Comparison of ENCODE assay signal across 20 mouse cellular contexts in genomic region chr5:23665906-23666305, GRCm38 (mm10). TPM values are rescaled to one million over a fixed set of nuclear protein-coding genes. Genes with fewer than 3 reads are reported as not detected.
DNase-seq lines count a peak whose midpoint lies in the region; ATAC-seq and TF ChIP-seq lines count a peak whose summit lies in the region.
"Had no signal": no experiment of that assay in that cellular context is flagged by ENCODE, and none has a peak within 500 bp of the region (broad histone marks: within the 10 kb centered on the region; RNA-seq: fewer than 3 reads in every experiment).

No protein-coding gene starts in this region.

- H3K36me3 ChIP-seq in limb, embryonic 15.5 days, result no peaks in the 10 kb centered on the region
- H3K36me3 ChIP-seq in limb, embryonic 10.5 days, result peaks cover 3% of the 10 kb centered on the region; the same call in 1 of the 2 replicates
- no peaks in the 10 kb centered on the region for H3K36me3 ChIP-seq in MEL (ENCODE audit: control insufficient read depth in 1 of 2, insufficient read depth in 2 of 2, low read length in 2 of 2)
- no peaks in the 10 kb centered on the region for H3K36me3 ChIP-seq in stomach, embryonic 16.5 days (ENCODE audit: control insufficient read depth, insufficient read depth, low read length)
- no peaks in the 10 kb centered on the region for H3K36me3 ChIP-seq in neural tube, embryonic 15.5 days
- H3K36me3 ChIP-seq: hindbrain, embryonic 15.5 days; midbrain, embryonic 12.5 days had no signal

- TF ChIP-seq CTCF in MEL (IDR thresholded peaks at IDR 0.05 in 2 of 3, conservative IDR thresholded peaks at IDR 0.05 in 1 of 3; ENCODE audit: control insufficient read depth in 1 of 3, insufficient read depth in 1 of 3, low read depth in 2 of 3, low read length in 3 of 3, poor library complexity in 1 of 3, severe bottlenecking in 1 of 3), result no peak

- no peak overlapping the region for H3K9ac ChIP-seq in limb, embryonic 15.5 days
- no peak overlapping the region for H3K9ac ChIP-seq in MEL (ENCODE audit: control insufficient read depth, low read depth, low read length, poor library complexity, severe bottlenecking)
- H3K9ac ChIP-seq in stomach, embryonic 16.5 days (ENCODE audit: low read length), result no peak overlapping the region
- no peak overlapping the region for H3K9ac ChIP-seq in neural tube, embryonic 15.5 days (replicated peaks)
- H3K9ac ChIP-seq: hindbrain, embryonic 15.5 days; liver, postnatal 0 days; midbrain, embryonic 12.5 days had no signal

- TF ChIP-seq POLR2A in MEL (IDR thresholded peaks at IDR 0.05; ENCODE audit: control insufficient read depth in 1 of 2, insufficient read depth in 1 of 2, low read depth in 1 of 2, low read length in 2 of 2, poor library complexity in 1 of 2), result no peak

- no peaks in the 10 kb centered on the region for H3K27me3 ChIP-seq in limb, embryonic 15.5 days
- no peaks in the 10 kb centered on the region for H3K27me3 ChIP-seq in limb, embryonic 10.5 days (ENCODE audit: low read depth, poor library complexity, severe bottlenecking)
- H3K27me3 ChIP-seq in MEL (ENCODE audit: control insufficient read depth in 1 of 2, insufficient read depth in 2 of 2, low read length in 2 of 2), result no peaks in the 10 kb centered on the region
- no peaks in the 10 kb centered on the region for H3K27me3 ChIP-seq in stomach, embryonic 16.5 days (ENCODE audit: control insufficient read depth, insufficient read depth, low read length)
- no peaks in the 10 kb centered on the region for H3K27me3 ChIP-seq in neural tube, embryonic 15.5 days (replicated peaks)
- H3K27me3 ChIP-seq: hindbrain, embryonic 15.5 days; midbrain, embryonic 12.5 days had no signal

- H3K9me3 ChIP-seq in limb, embryonic 15.5 days, result no peaks in the 10 kb centered on the region
- H3K9me3 ChIP-seq in limb, embryonic 10.5 days (replicated peaks), result no peaks in the 10 kb centered on the region
- no peaks in the 10 kb centered on the region for H3K9me3 ChIP-seq in MEL (replicated peaks; ENCODE audit: insufficient read depth, low read length)
- no peaks in the 10 kb centered on the region for H3K9me3 ChIP-seq in stomach, embryonic 16.5 days (replicated peaks; ENCODE audit: control insufficient read depth, low read length)
- no peaks in the 10 kb centered on the region for H3K9me3 ChIP-seq in neural tube, embryonic 15.5 days (replicated peaks)
- H3K9me3 ChIP-seq: hindbrain, embryonic 15.5 days; midbrain, embryonic 12.5 days had no signal

- H3K79me2 ChIP-seq in MEL (ENCODE audit: control insufficient read depth, insufficient read depth, low read length, poor library complexity), result no peaks in the 10 kb centered on the region

- DNase-seq in limb, embryonic 10.5 days (ENCODE audit: low spot score), result no peak
- DNase-seq in MEL (ENCODE audit: low read depth, low spot score), result no peak
- peak; percentile 74 for DNase-seq in ZHBTc4 (ENCODE audit: low read depth, low spot score)
- DNase-seq: adrenal gland, postnatal 25 days; cerebellum, adult 8-10 months; gastrocnemius, postnatal 10 days; kidney, adult 9 months; kidney, postnatal 14 days; liver, postnatal 0 days; right cerebral cortex, postnatal 14 days; thymus, postnatal 25 days had no signal

- H3K4me1 ChIP-seq in limb, embryonic 15.5 days, result no peaks in the 10 kb centered on the region
- no peaks in the 10 kb centered on the region for H3K4me1 ChIP-seq in limb, embryonic 10.5 days
- H3K4me1 ChIP-seq in MEL (ENCODE audit: control insufficient read depth in 1 of 2, insufficient read depth in 2 of 2, low read length in 2 of 2), result no peaks in the 10 kb centered on the region; a peak in 1 of 4 replicates
- no peaks in the 10 kb centered on the region; the same call in 1 of the 2 replicates for H3K4me1 ChIP-seq in stomach, embryonic 16.5 days (ENCODE audit: control insufficient read depth, insufficient read depth, low read length)
- H3K4me1 ChIP-seq in neural tube, embryonic 15.5 days, result no peaks in the 10 kb centered on the region
- H3K4me1 ChIP-seq: hindbrain, embryonic 15.5 days; midbrain, embryonic 12.5 days had no signal

- no peak for ATAC-seq in limb, embryonic 15.5 days (ENCODE audit: insufficient number of reproducible peaks, low FRiP score, low TSS enrichment, low read depth)
- no peak for ATAC-seq in stomach, embryonic 16.5 days (ENCODE audit: insufficient read depth, low FRiP score)
- no peak for ATAC-seq in neural tube, embryonic 15.5 days (ENCODE audit: low FRiP score)
- ATAC-seq in monocyte, adult 5-6 weeks (replicated peaks; ENCODE audit: insufficient number of reproducible peaks, low FRiP score, low TSS enrichment, poor library complexity, severe bottlenecking), result no peak
- ATAC-seq: forebrain, embryonic 16.5 days; liver, postnatal 0 days had no signal

- no peak overlapping the region for H3K4me2 ChIP-seq in limb, embryonic 15.5 days
- no peak overlapping the region for H3K4me2 ChIP-seq in stomach, embryonic 16.5 days (ENCODE audit: low read depth, low read length)
- H3K4me2 ChIP-seq in neural tube, embryonic 15.5 days, result no peak overlapping the region
- H3K4me2 ChIP-seq: hindbrain, embryonic 15.5 days; liver, embryonic 11.5 days; midbrain, embryonic 12.5 days had no signal

- peak overlapping the region; percentile 30; the same call in 1 of the 2 replicates for H3K27ac ChIP-seq in limb, embryonic 15.5 days
- no peak overlapping the region for H3K27ac ChIP-seq in limb, embryonic 10.5 days
- no peak overlapping the region for H3K27ac ChIP-seq in MEL (ENCODE audit: control insufficient read depth, low read depth, low read length)
- H3K27ac ChIP-seq in stomach, embryonic 16.5 days (ENCODE audit: low read length), result peak overlapping the region; percentile 66
- H3K27ac ChIP-seq in neural tube, embryonic 15.5 days (replicated peaks), result no peak overlapping the region
- H3K27ac ChIP-seq: hindbrain, embryonic 15.5 days; layer of hippocampus, adult 2 months; midbrain, embryonic 12.5 days had no signal

- no peak for TF ChIP-seq RAD21 in MEL (IDR thresholded peaks at IDR 0.05; ENCODE audit: low read depth, low read length)

- H3K4me3 ChIP-seq in limb, embryonic 15.5 days, result no peak overlapping the region
- H3K4me3 ChIP-seq in limb, embryonic 10.5 days, result no peak overlapping the region
- H3K4me3 ChIP-seq in MEL (ENCODE audit: control insufficient read depth in 1 of 2, insufficient read depth in 1 of 2, low read depth in 2 of 2, low read length in 2 of 2), result no peak overlapping the region
- no peak overlapping the region for H3K4me3 ChIP-seq in stomach, embryonic 16.5 days (replicated peaks; ENCODE audit: low read length)
- H3K4me3 ChIP-seq in neural tube, embryonic 15.5 days (replicated peaks), result no peak overlapping the region
- H3K4me3 ChIP-seq: hindbrain, embryonic 15.5 days; layer of hippocampus, adult 2 months; midbrain, embryonic 12.5 days had no signal

- TF ChIP-seq EP300 in MEL (IDR thresholded peaks at IDR 0.05; ENCODE audit: low read depth in 1 of 2, low read length in 2 of 2), result no peak

TF ChIP-seq in MEL, 35 proteins besides CTCF, POLR2A, EP300 and RAD21:
- 0 out of 2 replicates have a peak, but pooled peaks have one; percentile 23 for TF ChIP-seq MXI1 (IDR thresholded peaks at IDR 0.05; ENCODE audit: low read depth, low read length)
- TF ChIP-seq SMC3 (IDR thresholded peaks at IDR 0.05; ENCODE audit: low read depth, low read length), result 0 out of 2 replicates have a peak, but pooled peaks have one; percentile 10
- no peak for TF ChIP-seq TCF12 (IDR thresholded peaks at IDR 0.05; ENCODE audit: low read depth, low read length)

RNA-seq across cellular contexts. Expression of gene Srpk2, which starts 18.5 kb away (rescaled TPM):
- polyA plus RNA-seq in limb, embryonic 15.5 days (2015; fragmentation: Nextera tagmentation; extraction: Ambion mirVana), result 54.5 and 54.6 TPM in 2 replicates
- 36.9 and 44.1 TPM in 2 replicates for polyA plus RNA-seq in limb, embryonic 10.5 days (2016; fragmentation: Nextera tagmentation; extraction: Ambion mirVana)
- total RNA-seq in MEL (2012; rRNA removed), result 11.2 and 13.3 TPM in 2 replicates
- 10 to 100 TPM; 16.9 to 41.7 TPM for polyA plus RNA-seq in MEL (2012; ENCODE audit: insufficient read depth in 1 of 2, insufficient read length in 2 of 2, low read depth in 1 of 2, low replicate concordance in 2 of 2, missing spikeins in 1 of 2)
- 33.9 and 36.2 TPM in 2 replicates for polyA plus RNA-seq in stomach, embryonic 16.5 days (2015; fragmentation: Nextera tagmentation; extraction: Ambion mirVana)
- polyA plus RNA-seq in neural tube, embryonic 15.5 days (2015; fragmentation: Nextera tagmentation; extraction: Ambion mirVana), result 94.5 and 101 TPM in 2 replicates
- 26.5 to 58.8 TPM (median 33.6 TPM) in 3 replicates for total RNA-seq in monocyte, adult 5-6 weeks (2017)

Comparison
In these comparisons a context has a peak if more than half of its experiments do, and no peak if none do; other contexts are left out.
1. H3K27ac ChIP-seq: peak in limb, embryonic 15.5 days (single experiment) and stomach, embryonic 16.5 days (single experiment); none in limb, embryonic 10.5 days (single experiment), MEL (single experiment) and neural tube, embryonic 15.5 days (single experiment).